In the genomic region with DNA sequence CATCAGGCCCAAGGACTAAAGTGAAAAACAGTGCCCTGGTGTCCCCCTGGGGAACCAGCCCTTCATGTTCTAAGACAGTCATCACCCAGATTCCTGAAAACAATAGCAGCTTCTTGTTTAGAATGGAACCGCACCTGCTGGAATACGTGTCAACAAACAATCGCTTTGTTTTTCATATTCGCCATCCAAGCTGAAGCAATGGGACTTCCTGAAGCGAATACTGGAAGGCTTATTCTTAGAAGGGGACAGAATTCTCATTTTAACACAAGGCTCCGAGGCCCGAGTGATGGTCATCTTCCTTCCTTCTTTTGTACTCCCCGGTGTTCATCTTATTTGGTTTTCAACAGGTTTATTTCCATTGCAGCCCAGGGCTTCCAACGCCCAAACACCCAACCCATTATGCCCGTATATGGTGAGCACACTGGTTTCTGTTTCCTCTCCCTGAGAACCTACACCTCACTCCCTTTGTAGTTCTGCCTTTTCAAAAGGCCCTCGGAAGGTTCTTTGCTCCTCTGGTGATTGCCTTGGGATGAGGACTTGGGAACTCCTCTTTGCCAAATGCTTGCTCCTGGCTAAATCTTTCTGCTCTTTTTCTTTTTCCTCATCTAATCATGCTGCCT, we compare ENCODE assay signal across 26 mouse cellular contexts.
A peak's percentile ranks its signal among the peaks of the same experiment; 100 is the strongest.
DNase-seq lines count a peak whose midpoint lies in the region; ATAC-seq and TF ChIP-seq lines count a peak whose summit lies in the region.
"Had no signal": no experiment of that assay in that cellular context is flagged by ENCODE, and none has a peak within 500 bp of the region (broad histone marks: within the 10 kb centered on the region; RNA-seq: fewer than 3 reads in every experiment).

No protein-coding gene starts in this region.

- no peaks in the 10 kb centered on the region for H3K27me3 ChIP-seq in lung, embryonic 14.5 days (ENCODE audit: insufficient read depth, low read length)
- H3K27me3 ChIP-seq: CH12.LX; embryonic facial prominence, embryonic 15.5 days; forebrain, embryonic 13.5 days; limb, embryonic 13.5 days had no signal

- peak; percentile 39 to 71 for DNase-seq in heart, adult 9 months (ENCODE audit: low spot score in 2 of 2)
- DNase-seq in heart, postnatal 36 days = no peak
- DNase-seq in lung, embryonic 14.5 days = no peak
- DNase-seq in lung, adult 18-20 months = no peak
- peak; percentile 89 for DNase-seq in R1 (ENCODE audit: low read depth, low spot score)
- DNase-seq in B cell, adult 2 months = no peak
- no peak for DNase-seq in urinary bladder, postnatal 14 days (ENCODE audit: low spot score)
- DNase-seq: adrenal gland, postnatal 25 days; cerebellum, adult 2 months; cerebellum, postnatal 14 days; gastrocnemius, postnatal 14 days; kidney, adult 9 months; kidney, postnatal 10 days; lung, postnatal 10 days; right cerebral cortex, postnatal 4 days had no signal

- no peaks in the 10 kb centered on the region for H3K9me3 ChIP-seq in lung, embryonic 14.5 days (ENCODE audit: low read depth, low read length)
- H3K9me3 ChIP-seq: embryonic facial prominence, embryonic 10.5 days; embryonic facial prominence, embryonic 15.5 days; forebrain, embryonic 13.5 days; G1E; limb, embryonic 13.5 days had no signal

- no peak for ATAC-seq in lung, embryonic 14.5 days (ENCODE audit: insufficient read depth)
- ATAC-seq: forebrain, embryonic 13.5 days; intestine, postnatal 0 days; midbrain, embryonic 16.5 days had no signal

- no peak overlapping the region for H3K4me3 ChIP-seq in lung, embryonic 14.5 days (ENCODE audit: low read depth, low read length)
- no peak overlapping the region for H3K4me3 ChIP-seq in brown adipose tissue, adult 24 weeks (ENCODE audit: insufficient read depth, low read depth, low read length)
- H3K4me3 ChIP-seq: embryonic facial prominence, embryonic 10.5 days; embryonic facial prominence, embryonic 15.5 days; forebrain, embryonic 13.5 days; limb, embryonic 13.5 days had no signal

- 66% methylated on average over 11 of the region's 11 CpGs for WGBS in lung, embryonic 14.5 days

- H3K9ac ChIP-seq in lung, embryonic 14.5 days = no peak overlapping the region
- H3K9ac ChIP-seq: embryonic facial prominence, embryonic 15.5 days; forebrain, embryonic 13.5 days; hindbrain, embryonic 14.5 days; limb, embryonic 13.5 days had no signal

- peak overlapping the region; percentile 31; the same call in 1 of the 2 replicates for H3K27ac ChIP-seq in lung, embryonic 14.5 days (ENCODE audit: low read depth)
- H3K27ac ChIP-seq in brown adipose tissue, adult 24 weeks (replicated peaks; ENCODE audit: low read depth, low read length) = peak overlapping the region; percentile 89
- H3K27ac ChIP-seq: embryonic facial prominence, embryonic 10.5 days; embryonic facial prominence, embryonic 15.5 days; forebrain, embryonic 13.5 days; hindbrain, embryonic 14.5 days had no signal

- H3K4me2 ChIP-seq in lung, embryonic 14.5 days = no peak overlapping the region
- H3K4me2 ChIP-seq: embryonic facial prominence, embryonic 15.5 days; forebrain, embryonic 13.5 days; hindbrain, embryonic 14.5 days; limb, embryonic 13.5 days; liver, embryonic 11.5 days had no signal

- no peak for TF ChIP-seq CTCF in lung, embryonic 14.5 days (IDR thresholded peaks at IDR 0.05; ENCODE audit: low read depth)

- intact Hi-C loops in heart, postnatal 36 days (cut with DNase I) = loop anchor here (2.0 kb wide), 1 partner anchor 43 kb away; no protein-coding TSS in a partner anchor

- H3K4me1 ChIP-seq in lung, embryonic 14.5 days (ENCODE audit: insufficient read depth) = peaks cover 4% of the 10 kb centered on the region; the same call in 1 of the 2 replicates
- peaks cover 12% of the 10 kb centered on the region for H3K4me1 ChIP-seq in brown adipose tissue, adult 24 weeks (ENCODE audit: control insufficient read depth, insufficient read depth, insufficient read length, low read length)
- H3K4me1 ChIP-seq: embryonic facial prominence, embryonic 15.5 days had no signal

- H3K36me3 ChIP-seq in lung, embryonic 14.5 days (ENCODE audit: insufficient read depth) = no peaks in the 10 kb centered on the region
- H3K36me3 ChIP-seq: embryonic facial prominence, embryonic 10.5 days; embryonic facial prominence, embryonic 15.5 days; G1E; limb, embryonic 13.5 days had no signal

Comparison
In these comparisons a context has a peak if more than half of its experiments do, and no peak if none do; other contexts are left out.
1. DNase-seq: peak in heart, adult 9 months (2 of 2) and R1 (single experiment); none in heart, postnatal 36 days (0 of 2), lung, embryonic 14.5 days (single experiment), lung, adult 18-20 months (0 of 2), B cell, adult 2 months (0 of 2) and urinary bladder, postnatal 14 days (single experiment).